Mouse (Mus musculus): Measurements from ENCODE around the gene Lyzl6. TPM values are rescaled to one million over a fixed set of nuclear protein-coding genes. Genes with fewer than 3 reads are reported as not detected.

The Lyzl6 gene
- polyA plus RNA-seq, 1 experiment from 2014 or later = not detected

DNA sequence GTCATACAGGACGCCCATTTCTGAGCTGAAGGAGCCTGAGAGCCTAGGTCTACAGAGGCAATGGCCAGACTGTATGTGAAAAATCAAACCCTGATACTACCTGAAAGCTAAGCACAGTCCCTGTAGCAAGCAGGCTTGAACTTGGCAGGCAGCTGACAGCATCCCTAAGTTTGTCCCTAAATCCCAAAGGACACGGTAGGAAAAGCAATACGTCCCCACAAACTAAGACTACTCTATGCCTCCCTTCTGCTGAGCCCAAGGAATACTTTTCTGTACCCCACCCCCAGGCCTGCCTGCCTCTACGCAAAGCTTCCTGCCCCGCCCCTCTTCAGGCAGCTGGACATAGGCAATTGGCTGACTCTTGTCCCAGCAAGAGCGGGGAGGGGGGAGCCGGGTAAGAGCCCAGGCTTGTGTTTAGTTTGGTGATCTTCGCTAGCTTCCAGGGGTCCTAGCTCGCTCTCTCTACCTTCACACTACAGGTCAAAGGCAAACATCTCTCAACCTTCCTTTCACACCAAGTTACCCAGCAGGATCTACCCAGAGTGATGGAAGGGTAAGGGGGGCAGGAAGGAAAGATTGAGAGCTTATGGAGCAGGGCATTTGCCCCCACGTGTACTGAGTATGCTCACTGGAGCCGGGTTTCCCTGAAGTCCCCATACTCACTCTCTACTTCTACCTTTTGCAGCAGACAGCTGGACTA, 9.4 kb upstream of the Lyzl6 start:
- Histone ChIP-seq H3K9ac (replicated peaks; ENCODE audit: low read length) (no peak overlapping the region), H3K27me3 (ENCODE audit: insufficient read depth, low read length) (peaks cover 66% of the 10 kb centered on the region), H3K4me1 (ENCODE audit: insufficient read depth, low read length) (peaks cover 18% of the 10 kb centered on the region), H3K9me3 (ENCODE audit: low read length) (peaks cover 4% of the 10 kb centered on the region; the same call in 1 of the 2 replicates), H3K4me3 (ENCODE audit: low read length) (no peak overlapping the region), H3K4me2 (replicated peaks; ENCODE audit: low read depth, low read length) (no peak overlapping the region), H3K27ac (ENCODE audit: low read length) (no peak overlapping the region), H3K36me3 (ENCODE audit: insufficient read depth, low read length) (no peaks in the 10 kb centered on the region)
- 11% methylated on average over 11 of the region's 11 CpGs for WGBS
- ATAC-seq (ENCODE audit: low FRiP score, low TSS enrichment) = no peak

GRCm38 (mm10) chr11:103646301-103646700, 7.6 kb upstream of the Lyzl6 start:
- H3K4me1 ChIP-seq (ENCODE audit: insufficient read depth, low read length) = peaks cover 18% of the 10 kb centered on the region
- H3K36me3 ChIP-seq (ENCODE audit: insufficient read depth, low read length) = no peaks in the 10 kb centered on the region
- no peak overlapping the region for H3K9ac ChIP-seq (replicated peaks; ENCODE audit: low read length)
- peaks cover 4% of the 10 kb centered on the region; the same call in 1 of the 2 replicates for H3K9me3 ChIP-seq (ENCODE audit: low read length)
- no peak overlapping the region for H3K27ac ChIP-seq (ENCODE audit: low read length)
- ATAC-seq (ENCODE audit: low FRiP score, low TSS enrichment) = no peak
- peaks cover 49% of the 10 kb centered on the region for H3K27me3 ChIP-seq (ENCODE audit: insufficient read depth, low read length)
- no peak overlapping the region for H3K4me3 ChIP-seq (ENCODE audit: low read length)
- 63% methylated on average over 6 of the region's 6 CpGs for WGBS
- H3K4me2 ChIP-seq (replicated peaks; ENCODE audit: low read depth, low read length) = no peak overlapping the region

DNA sequence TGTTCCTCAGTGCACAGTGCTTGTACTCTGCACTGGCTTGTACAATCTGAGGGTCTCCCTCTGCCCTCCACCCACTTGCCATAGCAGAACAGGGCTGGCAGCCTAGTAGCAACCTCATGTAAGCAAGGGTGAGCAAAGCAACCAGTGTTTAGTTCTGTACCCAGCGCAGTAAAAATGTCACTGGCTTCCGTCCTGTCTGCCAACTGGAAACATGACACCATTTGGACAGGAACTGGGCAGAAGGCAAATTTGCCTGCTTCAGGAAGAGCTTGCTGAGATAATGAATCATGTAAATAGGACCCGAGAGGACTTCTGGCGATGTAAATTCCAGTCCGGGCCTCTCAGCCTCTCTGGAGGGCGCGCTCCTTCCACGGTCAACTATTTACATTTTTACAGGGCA, 7.0 kb upstream of the Lyzl6 start:
- Histone ChIP-seq H3K36me3 (ENCODE audit: insufficient read depth, low read length) (no peaks in the 10 kb centered on the region), H3K27me3 (ENCODE audit: insufficient read depth, low read length) (peaks cover 48% of the 10 kb centered on the region), H3K4me1 (ENCODE audit: insufficient read depth, low read length) (peaks cover 18% of the 10 kb centered on the region), H3K4me2 (replicated peaks; ENCODE audit: low read depth, low read length) (no peak overlapping the region), H3K9ac (replicated peaks; ENCODE audit: low read length) (no peak overlapping the region), H3K27ac (ENCODE audit: low read length) (no peak overlapping the region), H3K9me3 (ENCODE audit: low read length) (peaks cover 4% of the 10 kb centered on the region; the same call in 1 of the 2 replicates), H3K4me3 (ENCODE audit: low read length) (no peak overlapping the region)
- 27% methylated on average over 8 of the region's 8 CpGs for WGBS
- no peak for ATAC-seq (ENCODE audit: low FRiP score, low TSS enrichment)

DNA sequence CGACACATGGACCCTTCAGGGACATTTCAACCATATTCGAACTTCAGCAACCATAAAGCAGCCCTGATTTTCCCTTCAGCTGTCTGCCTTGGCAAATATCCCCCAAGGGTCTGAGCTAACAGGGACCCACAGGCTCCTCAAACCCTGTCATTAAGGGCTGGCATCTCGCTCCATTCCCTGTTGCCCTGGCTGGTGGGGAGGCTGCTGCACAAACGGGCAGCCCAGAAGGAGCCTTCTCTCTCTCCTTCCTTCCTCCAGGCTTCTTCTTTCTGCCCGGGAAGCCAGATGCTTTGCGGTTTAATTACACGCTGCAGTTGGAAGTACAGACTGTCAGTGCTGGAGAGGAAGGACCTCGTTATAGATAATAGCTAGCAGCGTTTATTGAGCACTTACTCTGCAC, 4.5 kb upstream of the Lyzl6 start:
- Histone ChIP-seq H3K4me3 (ENCODE audit: low read length) (no peak overlapping the region), H3K27me3 (ENCODE audit: insufficient read depth, low read length) (peaks cover 39% of the 10 kb centered on the region), H3K36me3 (ENCODE audit: insufficient read depth, low read length) (no peaks in the 10 kb centered on the region), H3K4me2 (replicated peaks; ENCODE audit: low read depth, low read length) (no peak overlapping the region), H3K9me3 (ENCODE audit: low read length) (peaks cover 4% of the 10 kb centered on the region; the same call in 1 of the 2 replicates), H3K9ac (replicated peaks; ENCODE audit: low read length) (no peak overlapping the region), H3K4me1 (ENCODE audit: insufficient read depth, low read length) (peaks cover 6% of the 10 kb centered on the region; the same call in 1 of the 2 replicates), H3K27ac (ENCODE audit: low read length) (no peak overlapping the region)
- no peak for ATAC-seq (ENCODE audit: low FRiP score, low TSS enrichment)
- 69% methylated on average over 9 of the region's 9 CpGs for WGBS

GRCm38 (mm10) chr11:103639407-103639946, 787 bp upstream of the Lyzl6 start:
- H3K4me3 ChIP-seq (ENCODE audit: low read length) = no peak overlapping the region
- H3K36me3 ChIP-seq (ENCODE audit: insufficient read depth, low read length) = no peaks in the 10 kb centered on the region
- H3K4me2 ChIP-seq (replicated peaks; ENCODE audit: low read depth, low read length) = no peak overlapping the region
- peaks cover 3% of the 10 kb centered on the region; the same call in 1 of the 2 replicates for H3K9me3 ChIP-seq (ENCODE audit: low read length)
- H3K27me3 ChIP-seq (ENCODE audit: insufficient read depth, low read length) = peaks cover 25% of the 10 kb centered on the region
- WGBS = 5% methylated on average over 10 of the region's 10 CpGs
- ATAC-seq (ENCODE audit: low FRiP score, low TSS enrichment) = no peak
- H3K4me1 ChIP-seq (ENCODE audit: insufficient read depth, low read length) = no peaks in the 10 kb centered on the region
- H3K9ac ChIP-seq (replicated peaks; ENCODE audit: low read length) = no peak overlapping the region
- H3K27ac ChIP-seq (ENCODE audit: low read length) = no peak overlapping the region

- H3K4me3 ChIP-seq (ENCODE audit: low read length) = no peak overlapping the region
- no peak overlapping the region for H3K9ac ChIP-seq (replicated peaks; ENCODE audit: low read length)
- H3K27ac ChIP-seq (ENCODE audit: low read length) = no peak overlapping the region
- H3K9me3 ChIP-seq (ENCODE audit: low read length) = no peaks in the 10 kb centered on the region
- H3K36me3 ChIP-seq (ENCODE audit: insufficient read depth, low read length) = no peaks in the 10 kb centered on the region
- peaks cover 24% of the 10 kb centered on the region for H3K27me3 ChIP-seq (ENCODE audit: insufficient read depth, low read length)
- WGBS = 79% methylated on average over 6 of the region's 6 CpGs
- no peak overlapping the region for H3K4me2 ChIP-seq (replicated peaks; ENCODE audit: low read depth, low read length)
- no peak for ATAC-seq (ENCODE audit: low FRiP score, low TSS enrichment)
- no peaks in the 10 kb centered on the region for H3K4me1 ChIP-seq (ENCODE audit: insufficient read depth, low read length)
Measured at GRCm38 (mm10) chr11:103636261-103636660, 2.4 kb downstream of the Lyzl6 start.

DNA sequence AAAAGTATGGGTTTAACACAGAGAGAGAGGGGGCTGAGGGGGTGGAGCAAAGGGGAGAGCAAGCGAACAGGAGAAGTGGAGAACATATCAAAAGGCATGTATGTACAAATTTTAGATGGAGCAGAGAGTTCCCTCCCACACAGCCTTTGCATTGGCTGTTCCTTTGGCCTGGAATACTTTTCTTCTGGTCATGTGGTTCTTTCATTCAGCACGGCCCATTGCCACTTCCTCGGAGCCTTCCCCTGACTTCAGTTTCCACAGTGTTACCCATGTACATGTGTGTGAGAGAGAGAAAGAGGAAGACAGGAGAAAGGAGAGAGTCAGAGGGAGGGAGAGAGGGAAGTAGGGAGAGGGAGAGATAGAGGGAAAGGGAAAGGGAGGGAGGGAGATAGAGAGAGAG, 3.2 kb downstream of the Lyzl6 start:
- Histone ChIP-seq H3K27me3 (ENCODE audit: insufficient read depth, low read length) (peaks cover 18% of the 10 kb centered on the region), H3K4me1 (ENCODE audit: insufficient read depth, low read length) (no peaks in the 10 kb centered on the region), H3K36me3 (ENCODE audit: insufficient read depth, low read length) (no peaks in the 10 kb centered on the region), H3K27ac (ENCODE audit: low read length) (no peak overlapping the region), H3K4me2 (replicated peaks; ENCODE audit: low read depth, low read length) (no peak overlapping the region), H3K9me3 (ENCODE audit: low read length) (no peaks in the 10 kb centered on the region), H3K4me3 (ENCODE audit: low read length) (no peak overlapping the region), H3K9ac (replicated peaks; ENCODE audit: low read length) (no peak overlapping the region)
- no peak for ATAC-seq (ENCODE audit: low FRiP score, low TSS enrichment)
- WGBS = 83% methylated on average over 3 of the region's 3 CpGs

- no peaks in the 10 kb centered on the region for H3K4me1 ChIP-seq (ENCODE audit: insufficient read depth, low read length)
- ATAC-seq (ENCODE audit: low FRiP score, low TSS enrichment) = no peak
- H3K36me3 ChIP-seq (ENCODE audit: insufficient read depth, low read length) = no peaks in the 10 kb centered on the region
- no peak overlapping the region for H3K4me2 ChIP-seq (replicated peaks; ENCODE audit: low read depth, low read length)
- H3K27ac ChIP-seq (ENCODE audit: low read length) = no peak overlapping the region
- no peaks in the 10 kb centered on the region for H3K9me3 ChIP-seq (ENCODE audit: low read length)
- 85% methylated on average over 7 of the region's 7 CpGs for WGBS
- no peak overlapping the region for H3K9ac ChIP-seq (replicated peaks; ENCODE audit: low read length)
- H3K27me3 ChIP-seq (ENCODE audit: insufficient read depth, low read length) = peaks cover 13% of the 10 kb centered on the region
- no peak overlapping the region for H3K4me3 ChIP-seq (ENCODE audit: low read length)
Measured at GRCm38 (mm10) chr11:103634806-103635205, 3.9 kb downstream of the Lyzl6 start.

GRCm38 (mm10) chr11:103627453-103627852, 11.2 kb downstream of the Lyzl6 start:
- H3K4me1 ChIP-seq (ENCODE audit: insufficient read depth, low read length) = no peaks in the 10 kb centered on the region
- H3K9me3 ChIP-seq (ENCODE audit: low read length) = no peaks in the 10 kb centered on the region
- no peak overlapping the region for H3K27ac ChIP-seq (ENCODE audit: low read length)
- no peak overlapping the region for H3K4me3 ChIP-seq (ENCODE audit: low read length)
- no peak overlapping the region for H3K9ac ChIP-seq (replicated peaks; ENCODE audit: low read length)
- H3K4me2 ChIP-seq (replicated peaks; ENCODE audit: low read depth, low read length) = no peak overlapping the region
- no peaks in the 10 kb centered on the region for H3K27me3 ChIP-seq (ENCODE audit: insufficient read depth, low read length)
- ATAC-seq (ENCODE audit: low FRiP score, low TSS enrichment) = no peak
- no peaks in the 10 kb centered on the region for H3K36me3 ChIP-seq (ENCODE audit: insufficient read depth, low read length)
- 83% methylated on average over 23 of the region's 23 CpGs for WGBS

DNA sequence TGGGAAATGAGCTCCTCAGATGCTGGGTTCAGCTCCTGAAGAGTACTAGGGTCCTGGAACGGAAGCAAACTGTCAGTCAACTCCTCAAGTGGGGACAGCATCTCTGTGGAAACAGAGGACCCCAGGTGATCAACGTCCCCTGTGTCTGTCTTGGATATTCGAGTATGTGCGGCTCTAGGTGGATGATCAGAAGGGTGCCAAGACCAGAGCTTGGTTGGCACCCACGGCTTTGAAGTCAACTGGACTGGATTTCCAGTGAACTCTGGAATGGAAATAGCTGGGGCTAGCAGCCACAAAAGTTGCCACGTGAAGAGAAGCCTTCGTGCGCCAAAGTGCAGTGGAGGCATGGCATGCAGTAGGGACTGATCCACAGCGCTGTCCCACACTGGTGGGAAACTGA, 17.6 kb downstream of the Lyzl6 start, which contains the start of gene Gm884:
Gene Gm884, minus strand, starts transcription at position 101 of the 400 bp plus-strand sequence.
- no peak for ATAC-seq (ENCODE audit: low FRiP score, low TSS enrichment)
- 80% methylated on average over 9 of the region's 9 CpGs for WGBS
- no peak within 1 kb of the TSS for H3K4me3 ChIP-seq (ENCODE audit: low read length)
- no peak within 1 kb of the TSS for H3K9ac ChIP-seq (replicated peaks; ENCODE audit: low read length)
- no peak within 1 kb of the TSS for H3K4me2 ChIP-seq (replicated peaks; ENCODE audit: low read depth, low read length)
- H3K27ac ChIP-seq (ENCODE audit: low read length) = no peak within 1 kb of the TSS
- H3K36me3 ChIP-seq (ENCODE audit: insufficient read depth, low read length) = no peaks in the 10 kb centered on the region
- no peaks in the 10 kb centered on the region for H3K4me1 ChIP-seq (ENCODE audit: insufficient read depth, low read length)
- H3K9me3 ChIP-seq (ENCODE audit: low read length) = no peaks in the 10 kb centered on the region
- no peaks in the 10 kb centered on the region for H3K27me3 ChIP-seq (ENCODE audit: insufficient read depth, low read length)
